ENCODE assay signal across 31 mouse cellular contexts in the genomic region with DNA sequence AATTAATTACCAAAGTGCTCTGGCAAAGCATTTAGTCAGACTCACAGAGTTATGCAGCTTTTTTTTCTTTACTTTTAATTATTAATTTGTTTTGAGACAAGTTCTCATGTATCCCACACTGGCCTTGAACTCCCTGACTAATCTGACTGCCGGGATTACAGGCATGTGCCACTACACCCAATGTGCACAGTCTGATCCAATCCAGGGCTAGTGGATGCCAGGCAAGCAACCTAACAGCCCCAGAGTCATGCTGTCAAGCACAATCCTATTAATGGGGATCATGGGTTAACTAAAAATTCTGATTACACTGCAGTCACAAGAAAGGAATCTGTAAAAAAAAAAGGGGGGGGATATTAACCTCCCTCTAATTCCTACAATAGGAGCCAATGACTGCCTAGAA. TPM values are rescaled to one million over a fixed set of nuclear protein-coding genes. Genes with fewer than 3 reads are reported as not detected.
"Had no signal": no experiment of that assay in that cellular context is flagged by ENCODE, and none has a peak within 500 bp of the region (broad histone marks: within the 10 kb centered on the region; RNA-seq: fewer than 3 reads in every experiment).

No protein-coding gene starts in this region.

RNA-seq across cellular contexts. Expression of a gene that starts 11.1 kb away (rescaled TPM):
- total RNA-seq: common myeloid progenitor, adult 5-6 weeks; forebrain, postnatal 0 days; gastrocnemius, adult 18-20 months; gastrocnemius, adult 2 months; gastrocnemius, adult 8-10 months; gastrocnemius, postnatal 10 days; gastrocnemius, postnatal 14 days; gastrocnemius, postnatal 25 days; gastrocnemius, postnatal 36 days; gastrocnemius, postnatal 4 days; granulocyte monocyte progenitor cell, adult 5-6 weeks; heart, adult 18-20 months; heart, adult 2 months; heart, adult 8-10 months had no signal
- polyA plus RNA-seq: cortical plate, adult 2 months; embryonic facial prominence, embryonic 10.5 days; embryonic facial prominence, embryonic 11.5 days; embryonic facial prominence, embryonic 12.5 days; embryonic facial prominence, embryonic 13.5 days; embryonic facial prominence, embryonic 14.5 days; embryonic facial prominence, embryonic 15.5 days; erythroblast, embryonic 14.5 days; forebrain, embryonic 10.5 days; forebrain, embryonic 11.5 days; forebrain, embryonic 12.5 days; forebrain, embryonic 13.5 days; forebrain, embryonic 14.5 days; forebrain, embryonic 15.5 days; forebrain, embryonic 16.5 days; forebrain, postnatal 0 days; frontal cortex, adult 2 months; gonadal fat pad, adult 2 months; heart, adult 2 months had no signal

RNA-seq across cellular contexts. Expression of a gene that starts 39.4 kb away (rescaled TPM):
- total RNA-seq: granulocyte monocyte progenitor cell, adult 5-6 weeks had no signal
- polyA plus RNA-seq: cortical plate, adult 2 months; embryonic facial prominence, embryonic 10.5 days; embryonic facial prominence, embryonic 11.5 days; embryonic facial prominence, embryonic 12.5 days; forebrain, embryonic 10.5 days; forebrain, embryonic 11.5 days; forebrain, embryonic 13.5 days; forebrain, embryonic 14.5 days; forebrain, embryonic 16.5 days; frontal cortex, adult 2 months had no signal
